Mouse (Mus musculus): ENCODE results near the gene Ifnar1. TPM values are rescaled to one million over a fixed set of nuclear protein-coding genes. Genes with fewer than 3 reads are reported as not detected.

The Ifnar1 gene
- polyA plus RNA-seq, 1 experiment from 2014 or later, result 51.9 TPM

- Histone ChIP-seq H3K4me3 (ENCODE audit: low read depth, low read length) (no peak overlapping the region), H3K9me3 (ENCODE audit: control insufficient read depth, low read length) (no peaks in the 10 kb centered on the region), H3K4me1 (replicated peaks; ENCODE audit: control insufficient read depth, insufficient read depth, low read length) (no peaks in the 10 kb centered on the region), H3K27ac (ENCODE audit: low read depth) (no peak overlapping the region), H3K36me3 (ENCODE audit: control insufficient read depth, insufficient read depth, low read length) (no peaks in the 10 kb centered on the region), H3K9ac (ENCODE audit: low read length) (no peak overlapping the region), H3K4me2 (ENCODE audit: low read length) (no peak overlapping the region), H3K27me3 (replicated peaks; ENCODE audit: control insufficient read depth, insufficient read depth, low read length) (no peaks in the 10 kb centered on the region)
- WGBS, result 77% methylated on average over 8 of the region's 8 CpGs
- DNase-seq (ENCODE audit: low spot score) (no peak), ATAC-seq (replicated peaks; ENCODE audit: low FRiP score, low TSS enrichment, low read depth) (no peak)
These were observed 38.1 kb upstream of the Ifnar1 start for GRCm38 (mm10) chr16:91446778-91447511.

- ATAC-seq (replicated peaks; ENCODE audit: low FRiP score, low TSS enrichment, low read depth), result no peak
- Histone ChIP-seq H3K9ac (ENCODE audit: low read length) (no peak overlapping the region), H3K9me3 (ENCODE audit: control insufficient read depth, low read length) (no peaks in the 10 kb centered on the region), H3K4me1 (replicated peaks; ENCODE audit: control insufficient read depth, insufficient read depth, low read length) (no peaks in the 10 kb centered on the region), H3K4me3 (ENCODE audit: low read depth, low read length) (no peak overlapping the region), H3K27me3 (replicated peaks; ENCODE audit: control insufficient read depth, insufficient read depth, low read length) (no peaks in the 10 kb centered on the region), H3K36me3 (ENCODE audit: control insufficient read depth, insufficient read depth, low read length) (no peaks in the 10 kb centered on the region), H3K4me2 (ENCODE audit: low read length) (no peak overlapping the region), H3K27ac (ENCODE audit: low read depth) (no peak overlapping the region)
- 81% methylated on average over 6 of the region's 6 CpGs for WGBS
- no peak for DNase-seq (ENCODE audit: low spot score)
These were observed 37.5 kb upstream of the Ifnar1 start for GRCm38 (mm10) chr16:91447512-91447900.

- DNase-seq (ENCODE audit: low spot score) (no peak), ATAC-seq (replicated peaks; ENCODE audit: low FRiP score, low TSS enrichment, low read depth) (no peak)
- Histone ChIP-seq H3K4me3 (ENCODE audit: low read depth, low read length) (no peak overlapping the region), H3K4me2 (ENCODE audit: low read length) (no peak overlapping the region), H3K4me1 (replicated peaks; ENCODE audit: control insufficient read depth, insufficient read depth, low read length) (no peaks in the 10 kb centered on the region), H3K9ac (ENCODE audit: low read length) (no peak overlapping the region), H3K27me3 (replicated peaks; ENCODE audit: control insufficient read depth, insufficient read depth, low read length) (no peaks in the 10 kb centered on the region), H3K36me3 (ENCODE audit: control insufficient read depth, insufficient read depth, low read length) (no peaks in the 10 kb centered on the region), H3K9me3 (ENCODE audit: control insufficient read depth, low read length) (no peaks in the 10 kb centered on the region), H3K27ac (ENCODE audit: low read depth) (no peak overlapping the region)
- 98% methylated on average over 5 of the region's 5 CpGs for WGBS
These were observed 37.0 kb upstream of the Ifnar1 start for GRCm38 (mm10) chr16:91448088-91448487.

- H3K27ac ChIP-seq (ENCODE audit: low read depth), result no peak overlapping the region
- H3K9me3 ChIP-seq (ENCODE audit: control insufficient read depth, low read length), result no peaks in the 10 kb centered on the region
- H3K9ac ChIP-seq (ENCODE audit: low read length), result no peak overlapping the region
- no peak for ATAC-seq (replicated peaks; ENCODE audit: low FRiP score, low TSS enrichment, low read depth)
- no peaks in the 10 kb centered on the region for H3K27me3 ChIP-seq (replicated peaks; ENCODE audit: control insufficient read depth, insufficient read depth, low read length)
- 76% methylated on average over 7 of the region's 7 CpGs for WGBS
- H3K4me3 ChIP-seq (ENCODE audit: low read depth, low read length), result no peak overlapping the region
- no peaks in the 10 kb centered on the region for H3K4me1 ChIP-seq (replicated peaks; ENCODE audit: control insufficient read depth, insufficient read depth, low read length)
- no peak overlapping the region for H3K4me2 ChIP-seq (ENCODE audit: low read length)
- DNase-seq (ENCODE audit: low spot score), result no peak
- no peaks in the 10 kb centered on the region for H3K36me3 ChIP-seq (ENCODE audit: control insufficient read depth, insufficient read depth, low read length)
These were observed 36.1 kb upstream of the Ifnar1 start for GRCm38 (mm10) chr16:91448895-91449294.

- H3K36me3 ChIP-seq (ENCODE audit: control insufficient read depth, insufficient read depth, low read length), result no peaks in the 10 kb centered on the region
- DNase-seq (ENCODE audit: low spot score), result no peak
- no peaks in the 10 kb centered on the region for H3K9me3 ChIP-seq (ENCODE audit: control insufficient read depth, low read length)
- no peak overlapping the region for H3K9ac ChIP-seq (ENCODE audit: low read length)
- 83% methylated on average over 12 of the region's 12 CpGs for WGBS
- ATAC-seq (replicated peaks; ENCODE audit: low FRiP score, low TSS enrichment, low read depth), result no peak
- H3K27me3 ChIP-seq (replicated peaks; ENCODE audit: control insufficient read depth, insufficient read depth, low read length), result no peaks in the 10 kb centered on the region
- no peaks in the 10 kb centered on the region for H3K4me1 ChIP-seq (replicated peaks; ENCODE audit: control insufficient read depth, insufficient read depth, low read length)
- no peak overlapping the region for H3K4me2 ChIP-seq (ENCODE audit: low read length)
- H3K4me3 ChIP-seq (ENCODE audit: low read depth, low read length), result no peak overlapping the region
- H3K27ac ChIP-seq (ENCODE audit: low read depth), result no peak overlapping the region
These were observed 34.6 kb upstream of the Ifnar1 start for GRCm38 (mm10) chr16:91450137-91451064.

GRCm38 (mm10) chr16:91451949-91452348 lies 33.1 kb upstream of the Ifnar1 start:
- no peak for DNase-seq (ENCODE audit: low spot score)
- Histone ChIP-seq H3K4me3 (ENCODE audit: low read depth, low read length) (no peak overlapping the region), H3K9me3 (ENCODE audit: control insufficient read depth, low read length) (no peaks in the 10 kb centered on the region), H3K4me2 (ENCODE audit: low read length) (no peak overlapping the region), H3K27me3 (replicated peaks; ENCODE audit: control insufficient read depth, insufficient read depth, low read length) (no peaks in the 10 kb centered on the region), H3K4me1 (replicated peaks; ENCODE audit: control insufficient read depth, insufficient read depth, low read length) (no peaks in the 10 kb centered on the region), H3K36me3 (ENCODE audit: control insufficient read depth, insufficient read depth, low read length) (no peaks in the 10 kb centered on the region), H3K9ac (ENCODE audit: low read length) (no peak overlapping the region), H3K27ac (ENCODE audit: low read depth) (no peak overlapping the region)
- WGBS, result 81% methylated on average over 2 of the region's 2 CpGs
- no peak for ATAC-seq (replicated peaks; ENCODE audit: low FRiP score, low TSS enrichment, low read depth)

GRCm38 (mm10) chr16:91452363-91452896 lies 32.6 kb upstream of the Ifnar1 start:
- ATAC-seq (replicated peaks; ENCODE audit: low FRiP score, low TSS enrichment, low read depth), result no peak
- WGBS, result 45% methylated on average over 6 of the region's 6 CpGs
- Histone ChIP-seq H3K4me3 (ENCODE audit: low read depth, low read length) (no peak overlapping the region), H3K9ac (ENCODE audit: low read length) (no peak overlapping the region), H3K27ac (ENCODE audit: low read depth) (no peak overlapping the region), H3K4me1 (replicated peaks; ENCODE audit: control insufficient read depth, insufficient read depth, low read length) (no peaks in the 10 kb centered on the region), H3K27me3 (replicated peaks; ENCODE audit: control insufficient read depth, insufficient read depth, low read length) (no peaks in the 10 kb centered on the region), H3K9me3 (ENCODE audit: control insufficient read depth, low read length) (no peaks in the 10 kb centered on the region), H3K36me3 (ENCODE audit: control insufficient read depth, insufficient read depth, low read length) (no peaks in the 10 kb centered on the region), H3K4me2 (ENCODE audit: low read length) (no peak overlapping the region)
- DNase-seq (ENCODE audit: low spot score), result no peak

GRCm38 (mm10) chr16:91455868-91456267 lies 29.2 kb upstream of the Ifnar1 start:
- DNase-seq (ENCODE audit: low spot score) (no peak), ATAC-seq (replicated peaks; ENCODE audit: low FRiP score, low TSS enrichment, low read depth) (no peak)
- H3K9ac ChIP-seq (ENCODE audit: low read length), result no peak overlapping the region
- no peaks in the 10 kb centered on the region for H3K9me3 ChIP-seq (ENCODE audit: control insufficient read depth, low read length)
- 78% methylated on average over 4 of the region's 4 CpGs for WGBS
- no peaks in the 10 kb centered on the region for H3K36me3 ChIP-seq (ENCODE audit: control insufficient read depth, insufficient read depth, low read length)
- H3K27ac ChIP-seq (ENCODE audit: low read depth), result no peak overlapping the region
- H3K4me3 ChIP-seq (ENCODE audit: low read depth, low read length), result no peak overlapping the region
- H3K27me3 ChIP-seq (replicated peaks; ENCODE audit: control insufficient read depth, insufficient read depth, low read length), result no peaks in the 10 kb centered on the region
- no peak overlapping the region for H3K4me2 ChIP-seq (ENCODE audit: low read length)
- no peaks in the 10 kb centered on the region for H3K4me1 ChIP-seq (replicated peaks; ENCODE audit: control insufficient read depth, insufficient read depth, low read length)
